Mouse (Mus musculus) brain, embryonic 14.5 days (tissue): ENCODE results near the gene Gbp2b.

Experiments
- CTCF ChIP-seq: fragments of 200-500 bp; IDR thresholded peaks from 2 replicates; pipeline ENCODE4 v1.5.1; 2012; ENCODE audit warnings: inconsistent platforms, mild to moderate bottlenecking, moderate library complexity, borderline replicate concordance; ENCODE audit not compliant: insufficient read depth, insufficient read length; ENCODE audit errors: extremely low read depth
- POLR2A ChIP-seq: fragments of 200-500 bp; IDR thresholded peaks from 2 replicates; pipeline ENCODE4 v1.6.1; 2012; ENCODE audit warnings: mild to moderate bottlenecking, inconsistent platforms, borderline replicate concordance; ENCODE audit not compliant: poor library complexity, insufficient read depth, insufficient read length, severe bottlenecking; ENCODE audit errors: extremely low read depth

DNA sequence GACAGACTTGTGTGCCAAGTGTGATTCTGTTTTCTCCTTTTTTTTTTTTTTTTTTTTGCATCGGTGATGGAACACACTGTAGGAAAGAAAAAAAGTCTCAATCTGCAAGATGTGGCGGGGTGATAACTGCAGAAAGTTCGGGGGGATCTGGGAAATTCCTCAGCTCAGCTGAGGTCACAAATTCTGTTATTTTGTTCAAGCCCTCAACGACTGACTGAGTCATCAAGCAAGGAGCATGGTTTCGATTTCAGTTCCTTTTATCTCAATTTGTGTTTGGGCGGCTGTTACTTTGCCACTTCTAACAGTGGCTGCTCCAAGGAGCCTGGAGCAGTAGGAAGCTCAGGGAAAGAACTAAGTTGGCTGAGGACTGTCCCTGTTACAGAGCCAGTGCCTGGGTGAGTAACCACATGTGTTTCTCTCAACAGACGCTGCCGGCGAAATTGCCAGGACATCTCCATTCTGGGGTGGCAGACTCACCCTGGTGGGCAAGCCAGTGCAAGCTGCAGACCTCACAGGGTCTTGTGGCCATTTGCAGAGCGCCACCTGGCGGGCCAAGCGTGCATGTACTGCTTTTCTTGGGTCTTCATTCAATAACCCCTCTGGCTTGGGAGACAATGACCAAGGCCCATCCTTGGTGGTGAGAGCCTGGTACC is 34.2 kb upstream of the Gbp2b start:
- no peak for TF ChIP-seq POLR2A
- peak; percentile 96 for TF ChIP-seq CTCF
